Mouse (Mus musculus) urinary bladder, postnatal 0 days (tissue): Measurements from ENCODE around the gene Sprr3. TPM values are rescaled to one million over a fixed set of nuclear protein-coding genes. Genes with fewer than 3 reads are reported as not detected.

ENCODE experiments used
- polyA plus RNA-seq: library from polyadenylated mRNA; unstranded; fragments of >200 nt; fragmentation: Nextera tagmentation; extraction: Ambion mirVana; gene quantifications from 2 replicates; pipeline ENCODE4 v1.2.1, GENCODE M21; 2015

Gene Sprr3
- polyA plus RNA-seq, result 0.73 and 0.78 TPM in 2 replicates

GRCm38 (mm10) chr3:92458620-92459019, at the start of gene Sprr3:
TSS of gene Sprr3 (minus strand) at chr3:92458720.

DNA sequence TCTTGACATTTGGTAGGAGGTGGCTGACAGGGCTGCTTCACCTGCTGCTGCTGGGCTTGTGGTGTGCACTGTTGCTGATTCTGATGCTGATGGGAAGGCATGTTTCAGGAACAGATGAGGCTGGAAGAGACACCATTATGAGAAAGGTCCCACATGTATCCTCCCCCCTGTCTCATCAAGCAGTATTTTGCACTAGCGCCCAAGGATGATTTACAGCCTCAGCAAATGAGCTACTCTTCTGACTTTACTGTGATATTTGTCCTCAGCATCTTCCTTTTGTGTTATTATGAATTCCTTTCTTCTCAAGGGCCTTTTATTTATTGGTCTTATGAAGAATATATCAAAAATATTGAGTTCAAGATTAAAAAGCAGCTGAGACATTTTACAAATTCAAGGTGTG, 41.9 kb upstream of the Sprr3 start, which contains the start of gene Sprr4:
Sprr4 (minus strand) TSS at position 101 of the 400 bp plus-strand sequence.

GRCm38 (mm10) chr3:92485863-92486262, 27.3 kb upstream of the Sprr3 start, which contains the start of gene Sprr1a:
TSS of gene Sprr1a (minus strand) at chr3:92485895.

DNA sequence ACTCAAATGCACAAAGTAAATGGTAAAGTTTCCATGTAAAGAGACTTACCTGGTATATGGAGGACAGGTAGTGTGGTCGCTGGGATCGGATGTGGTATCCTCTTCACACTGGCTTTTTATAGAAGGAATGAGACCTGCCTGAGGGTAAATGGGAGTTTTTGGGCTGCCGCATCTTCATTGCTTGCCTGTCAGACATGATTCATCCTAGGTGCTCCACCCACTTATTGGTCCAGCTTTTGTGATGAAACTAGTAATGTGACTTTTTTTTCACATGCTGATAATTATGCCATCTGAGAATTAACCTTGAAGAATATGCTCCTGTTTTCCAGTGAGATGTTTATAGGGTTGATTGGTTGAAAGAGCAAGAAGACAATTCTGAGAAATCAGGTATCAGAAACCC, 19.8 kb downstream of the Sprr3 start, which contains the start of gene Sprr1b:
Sprr1b (minus strand) TSS at position 101 of the 400 bp plus-strand sequence.

DNA sequence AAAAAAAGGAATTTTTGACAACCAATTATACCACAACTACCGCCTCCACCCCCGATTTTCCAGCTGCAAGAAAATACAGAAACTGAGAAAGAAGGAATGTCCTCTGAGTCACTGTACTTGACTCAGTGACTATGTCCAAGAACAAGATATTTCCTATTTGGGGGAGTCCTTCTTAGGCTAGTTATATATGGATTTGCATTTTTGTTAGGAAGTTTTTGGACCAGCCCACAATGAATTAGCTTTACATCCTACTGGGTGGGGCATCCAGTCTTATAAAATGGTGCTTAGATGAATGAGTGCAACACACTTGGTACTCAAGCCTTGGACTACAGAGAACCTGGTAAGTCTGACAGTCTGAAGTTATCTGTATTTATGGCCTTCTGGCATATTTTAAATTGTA, 26.2 kb downstream of the Sprr3 start, which contains the start of gene Sprr2k:
Sprr2k (plus strand) TSS at position 301 of the 400 bp plus-strand sequence.

GRCm38 (mm10) chr3:92429323-92429722, 29.2 kb downstream of the Sprr3 start, which contains the start of gene Gm9774:
TSS of gene Gm9774 (minus strand) at chr3:92429423.

DNA sequence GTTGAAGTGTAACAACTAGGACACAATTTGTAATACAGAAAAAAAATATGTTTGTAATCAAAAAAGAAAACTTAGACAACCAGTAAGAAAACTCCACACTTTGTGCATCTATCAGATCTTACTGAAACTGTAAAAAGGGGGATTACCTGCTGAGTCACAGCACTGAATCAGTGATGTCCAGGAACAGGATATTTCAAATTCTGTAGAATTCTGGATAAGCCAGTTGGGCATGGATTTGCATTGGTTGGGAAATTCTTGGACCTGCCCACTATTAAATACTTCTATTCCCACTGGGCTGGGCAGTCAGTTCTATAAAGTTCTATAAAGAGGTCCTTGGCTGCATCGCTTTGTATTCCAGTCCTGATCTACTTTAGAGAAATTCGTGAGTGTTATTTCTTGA, 40.7 kb downstream of the Sprr3 start, which contains the start of gene Sprr2j-ps:
Sprr2j-ps (plus strand) TSS at position 301 of the 400 bp plus-strand sequence.

DNA sequence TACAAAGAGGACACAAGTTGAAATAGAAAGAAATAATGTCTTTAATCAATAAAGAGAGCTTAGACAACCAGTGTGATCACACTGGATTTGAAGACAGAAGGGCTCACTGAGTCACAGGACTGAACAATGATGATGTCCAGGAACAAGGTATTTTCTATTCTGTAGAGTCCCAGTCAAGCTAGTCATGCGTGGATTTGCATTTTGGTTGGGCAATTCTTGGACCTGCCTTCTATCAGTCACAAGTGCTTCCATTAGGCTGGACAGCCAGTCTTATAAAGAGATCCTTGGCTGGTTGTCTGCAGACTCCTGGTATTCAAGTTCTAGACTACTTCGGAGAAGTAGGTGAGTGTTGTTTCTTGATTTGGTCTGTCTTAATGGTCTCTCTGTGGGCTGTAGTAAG, 50.8 kb downstream of the Sprr3 start, which contains the start of gene Sprr2i:
Sprr2i (plus strand) TSS at position 301 of the 400 bp plus-strand sequence.

Other genes starting within 250 kb of the Sprr3 start
- gene Sprr2a1, start 242.9 kb downstream of the Sprr3 start, polyA plus RNA-seq, result 27.0 and 30.2 TPM in 2 replicates
- 2,040 and 2,230 TPM in 2 replicates for gene Sprr2a2, start 242.8 kb downstream of the Sprr3 start, polyA plus RNA-seq
- 744 and 757 TPM in 2 replicates for gene Sprr2a3, start 173.3 kb downstream of the Sprr3 start, polyA plus RNA-seq
- gene Sprr2b, start 142.1 kb downstream of the Sprr3 start, polyA plus RNA-seq, result 0.29 TPM in 1 of 2 replicates, not detected in the other
- 0.19 TPM in 1 of 2 replicates, not detected in the other for gene Sprr2d, start 119.6 kb downstream of the Sprr3 start, polyA plus RNA-seq
- not detected in 2 replicates for gene Sprr2e, start 106.6 kb downstream of the Sprr3 start, polyA plus RNA-seq
- gene Sprr2f, start 93.5 kb downstream of the Sprr3 start, polyA plus RNA-seq, result 0.65 TPM in 1 of 2 replicates, not detected in the other
- gene Sprr2h, start 73.0 kb downstream of the Sprr3 start, polyA plus RNA-seq, result 0.35 and 0.52 TPM in 2 replicates
- gene Sprr2i, start 50.7 kb downstream of the Sprr3 start, polyA plus RNA-seq, result not detected in 2 replicates
- not detected in 2 replicates for gene Sprr2j-ps, start 40.6 kb downstream of the Sprr3 start, polyA plus RNA-seq
- gene Gm9774, start 29.3 kb downstream of the Sprr3 start, polyA plus RNA-seq, result 5.9 and 6.0 TPM in 2 replicates
- 0.71 TPM in 1 of 2 replicates, not detected in the other for gene Sprr2k, start 26.1 kb downstream of the Sprr3 start, polyA plus RNA-seq
- gene Sprr1b, start 19.9 kb downstream of the Sprr3 start, polyA plus RNA-seq, result not detected in 2 replicates
- 3,851 and 3,973 TPM in 2 replicates for gene Sprr1a, start 27.2 kb upstream of the Sprr3 start, polyA plus RNA-seq
- gene Sprr4, start 41.8 kb upstream of the Sprr3 start, polyA plus RNA-seq, result not detected in 2 replicates
- not detected in 2 replicates for gene 2310046K23Rik, start 75.8 kb upstream of the Sprr3 start, polyA plus RNA-seq
- 142 and 152 TPM in 2 replicates for gene Ivl, start 115.0 kb upstream of the Sprr3 start, polyA plus RNA-seq
- gene Smcp, start 130.3 kb upstream of the Sprr3 start, polyA plus RNA-seq, result not detected in 2 replicates
- 0.31 TPM in 1 of 2 replicates, not detected in the other for gene 2210017I01Rik, start 148.8 kb upstream of the Sprr3 start, polyA plus RNA-seq
- gene Lce6a, start 162.9 kb upstream of the Sprr3 start, polyA plus RNA-seq, result 2.0 and 3.0 TPM in 2 replicates
- gene Lce1a1, start 189.6 kb upstream of the Sprr3 start, polyA plus RNA-seq, result 0.19 TPM in 1 of 2 replicates, not detected in the other
- not detected in 2 replicates for gene Lce1b, start 198.2 kb upstream of the Sprr3 start, polyA plus RNA-seq
- gene Lce1a2, start 211.6 kb upstream of the Sprr3 start, polyA plus RNA-seq, result not detected in 2 replicates
- gene Lce1c, start 220.5 kb upstream of the Sprr3 start, polyA plus RNA-seq, result not detected in 2 replicates
- not detected in 2 replicates for gene Lce1d, start 228.5 kb upstream of the Sprr3 start, polyA plus RNA-seq